In the genomic region with DNA sequence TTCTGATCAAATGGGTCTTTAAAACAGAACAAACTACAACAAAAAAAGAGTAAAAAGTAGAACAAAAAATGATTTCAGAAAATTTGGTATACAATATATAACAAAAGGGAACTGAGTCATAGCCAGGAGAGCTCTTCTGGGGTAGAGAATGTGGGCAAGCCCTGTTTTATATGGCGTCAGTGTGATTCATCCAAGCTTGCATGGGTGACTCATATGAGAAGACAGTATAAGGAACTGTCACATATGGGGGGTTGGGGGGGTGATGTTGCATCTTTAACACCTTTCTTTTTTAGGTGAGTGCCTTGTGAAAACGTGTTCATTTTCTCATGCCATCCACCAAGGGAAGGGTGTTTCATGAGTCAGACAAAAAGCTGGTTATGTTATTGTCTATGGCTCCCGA, we compare ENCODE assay signal across 22 mouse cellular contexts.
DNase-seq lines count a peak whose midpoint lies in the region; TF ChIP-seq lines count a peak whose summit lies in the region.
"Had no signal": no experiment of that assay in that cellular context is flagged by ENCODE, and none has a peak within 500 bp of the region (broad histone marks: within the 10 kb centered on the region; RNA-seq: fewer than 3 reads in every experiment).

No protein-coding gene starts in this region.

- intact Hi-C loops in left cerebral cortex, adult 2 months (cut with DNase I), result loop anchor here (2.0 to 10.0 kb wide), 4 partner anchors 44 to 166 kb away; no protein-coding TSS in a partner anchor

- H3K27ac ChIP-seq in left cerebral cortex, adult 2 months, result peak overlapping the region; percentile 84
- H3K27ac ChIP-seq: embryonic facial prominence, embryonic 10.5 days; forebrain, embryonic 12.5 days; heart, adult 2 months; heart, embryonic 13.5 days; limb, embryonic 15.5 days; liver, embryonic 14.5 days; midbrain, embryonic 12.5 days had no signal

- H3K4me3 ChIP-seq in left cerebral cortex, adult 2 months, result no peak overlapping the region
- H3K4me3 ChIP-seq: embryonic facial prominence, embryonic 10.5 days; forebrain, embryonic 12.5 days; heart, adult 2 months; heart, embryonic 13.5 days; limb, embryonic 15.5 days; midbrain, embryonic 12.5 days had no signal

- DNase-seq in frontal cortex, adult 2 months (ENCODE audit: extremely low spot score in 1 of 2, low spot score in 1 of 2), result peak; percentile 29 to 60
- no peak for DNase-seq in frontal cortex, postnatal 25 days (ENCODE audit: low spot score in 2 of 2)
- peak; percentile 8 for DNase-seq in right cerebral cortex, postnatal 25 days
- no peak for DNase-seq in right cerebral cortex, postnatal 10 days (ENCODE audit: low spot score in 2 of 2)
- DNase-seq in left cerebral cortex, adult 2 months (ENCODE audit: extremely low spot score in 1 of 2, low spot score in 2 of 2), result peak; percentile 13 to 15
- peak; percentile 73 for DNase-seq in telencephalon, adult 2 months (ENCODE audit: low read depth, low spot score)
- no peak for DNase-seq in thymus, postnatal 10 days (ENCODE audit: low spot score in 2 of 2)
- no peak for DNase-seq in embryo, embryonic 10 days (ENCODE audit: low spot score)
- DNase-seq: adrenal gland, adult 8-10 months; cerebellum, adult 18-20 months; gastrocnemius, postnatal 36 days; heart, adult 2 months; kidney, adult 11 months; lung, embryonic 14.5 days; spleen, adult 18-20 months; thymus, postnatal 14 days had no signal

- TF ChIP-seq CTCF in left cerebral cortex, adult 2 months (IDR thresholded peaks at IDR 0.05), result no peak

Comparison
In these comparisons a context has a peak if more than half of its experiments do, and no peak if none do; other contexts are left out.
1. DNase-seq: peak in frontal cortex, adult 2 months (2 of 2), right cerebral cortex, postnatal 25 days (single experiment), left cerebral cortex, adult 2 months (2 of 2) and telencephalon, adult 2 months (single experiment); none in frontal cortex, postnatal 25 days (0 of 2), right cerebral cortex, postnatal 10 days (0 of 2), thymus, postnatal 10 days (0 of 2) and embryo, embryonic 10 days (single experiment).